Mouse (Mus musculus): ENCODE data around the gene Alg1. TPM values are rescaled to one million over a fixed set of nuclear protein-coding genes. Genes with fewer than 3 reads are reported as not detected.

Alg1 gene
- polyA plus RNA-seq, 1 experiment from 2014 or later = 11.2 TPM

GRCm38 (mm10) chr16:5279571-5280222 lies 46.3 kb downstream of the Alg1 start:
- H3K4me2 ChIP-seq (ENCODE audit: low read depth, low read length) = no peak overlapping the region
- no peaks in the 10 kb centered on the region for H3K36me3 ChIP-seq (ENCODE audit: control insufficient read depth, insufficient read depth)
- H3K9me3 ChIP-seq (replicated peaks; ENCODE audit: control insufficient read depth, low read length) = no peaks in the 10 kb centered on the region
- 63% methylated on average over 5 of the region's 5 CpGs for WGBS (ENCODE audit: insufficient replicate concordance)
- no peak overlapping the region for H3K9ac ChIP-seq (ENCODE audit: low read depth, low read length)
- H3K27ac ChIP-seq (ENCODE audit: low read length) = no peak overlapping the region
- ATAC-seq (ENCODE audit: low read depth) = no peak
- no peaks in the 10 kb centered on the region for H3K4me1 ChIP-seq (ENCODE audit: control insufficient read depth, low read depth, low read length)
- no peak overlapping the region for H3K4me3 ChIP-seq (ENCODE audit: low read depth, low read length)
- no peaks in the 10 kb centered on the region for H3K27me3 ChIP-seq (ENCODE audit: control insufficient read depth, insufficient read depth, low read depth, low read length)

GRCm38 (mm10) chr16:5282686-5283085 lies 49.3 kb downstream of the Alg1 start:
- 64% methylated on average over 9 of the region's 9 CpGs for WGBS (ENCODE audit: insufficient replicate concordance)
- Histone ChIP-seq H3K9me3 (replicated peaks; ENCODE audit: control insufficient read depth, low read length) (no peaks in the 10 kb centered on the region), H3K4me3 (ENCODE audit: low read depth, low read length) (no peak overlapping the region), H3K9ac (ENCODE audit: low read depth, low read length) (no peak overlapping the region), H3K4me1 (ENCODE audit: control insufficient read depth, low read depth, low read length) (no peaks in the 10 kb centered on the region), H3K4me2 (ENCODE audit: low read depth, low read length) (no peak overlapping the region), H3K36me3 (ENCODE audit: control insufficient read depth, insufficient read depth) (no peaks in the 10 kb centered on the region), H3K27me3 (ENCODE audit: control insufficient read depth, insufficient read depth, low read depth, low read length) (no peaks in the 10 kb centered on the region), H3K27ac (ENCODE audit: low read length) (no peak overlapping the region)
- ATAC-seq (ENCODE audit: low read depth) = no peak

GRCm38 (mm10) chr16:5285376-5285775 lies 52.0 kb downstream of the Alg1 start:
- Histone ChIP-seq H3K9ac (ENCODE audit: low read depth, low read length) (no peak overlapping the region), H3K9me3 (replicated peaks; ENCODE audit: control insufficient read depth, low read length) (no peaks in the 10 kb centered on the region), H3K27me3 (ENCODE audit: control insufficient read depth, insufficient read depth, low read depth, low read length) (no peaks in the 10 kb centered on the region), H3K4me1 (ENCODE audit: control insufficient read depth, low read depth, low read length) (no peaks in the 10 kb centered on the region), H3K27ac (ENCODE audit: low read length) (no peak overlapping the region), H3K4me3 (ENCODE audit: low read depth, low read length) (no peak overlapping the region), H3K36me3 (ENCODE audit: control insufficient read depth, insufficient read depth) (no peaks in the 10 kb centered on the region), H3K4me2 (ENCODE audit: low read depth, low read length) (no peak overlapping the region)
- no peak for ATAC-seq (ENCODE audit: low read depth)
- WGBS (ENCODE audit: insufficient replicate concordance) = 32% methylated on average over 3 of the region's 3 CpGs

Small RNA genes lying within 50 kb of the gene (microRNA-seq; reads per million reads assigned to microRNA genes)
- not detected for gene Gm23689
- not detected for gene Gm26095
- gene Mir6364 = not detected

Other genes starting within 250 kb of the Alg1 start
- gene Sept12, start 235.8 kb upstream of the Alg1 start, polyA plus RNA-seq (2015; fragmentation: Nextera tagmentation; extraction: Ambion mirVana) = not detected in 2 replicates
- 9.0 and 9.4 TPM in 2 replicates for gene Smim22, start 226.3 kb upstream of the Alg1 start, polyA plus RNA-seq (2015; fragmentation: Nextera tagmentation; extraction: Ambion mirVana)
- 72.5 and 83.9 TPM in 2 replicates for gene Rogdi, start 220.1 kb upstream of the Alg1 start, polyA plus RNA-seq (2015; fragmentation: Nextera tagmentation; extraction: Ambion mirVana)
- 41.9 and 45.1 TPM in 2 replicates for gene Glyr1, start 183.8 kb upstream of the Alg1 start, polyA plus RNA-seq (2015; fragmentation: Nextera tagmentation; extraction: Ambion mirVana)
- 6.9 and 7.6 TPM in 2 replicates for gene Ubn1, start 183.6 kb upstream of the Alg1 start, polyA plus RNA-seq (2015; fragmentation: Nextera tagmentation; extraction: Ambion mirVana)
- 0.53 and 0.65 TPM in 2 replicates for gene Ppl, start 101.2 kb upstream of the Alg1 start, polyA plus RNA-seq (2015; fragmentation: Nextera tagmentation; extraction: Ambion mirVana)
- gene Sec14l5, start 86.5 kb upstream of the Alg1 start, polyA plus RNA-seq (2015; fragmentation: Nextera tagmentation; extraction: Ambion mirVana) = 0.04 and 0.05 TPM in 2 replicates
- gene Nagpa, start 29.6 kb upstream of the Alg1 start, polyA plus RNA-seq (2015; fragmentation: Nextera tagmentation; extraction: Ambion mirVana) = 11.7 and 12.2 TPM in 2 replicates
- 0.81 and 0.93 TPM in 2 replicates for gene AU021092, start 11.3 kb upstream of the Alg1 start, polyA plus RNA-seq (2015; fragmentation: Nextera tagmentation; extraction: Ambion mirVana)
- 8.2 and 8.5 TPM in 2 replicates for gene Eef2kmt, start 22.4 kb downstream of the Alg1 start, polyA plus RNA-seq (2015; fragmentation: Nextera tagmentation; extraction: Ambion mirVana)

All from liver, embryonic 16.5 days (tissue).